In the genomic region with DNA sequence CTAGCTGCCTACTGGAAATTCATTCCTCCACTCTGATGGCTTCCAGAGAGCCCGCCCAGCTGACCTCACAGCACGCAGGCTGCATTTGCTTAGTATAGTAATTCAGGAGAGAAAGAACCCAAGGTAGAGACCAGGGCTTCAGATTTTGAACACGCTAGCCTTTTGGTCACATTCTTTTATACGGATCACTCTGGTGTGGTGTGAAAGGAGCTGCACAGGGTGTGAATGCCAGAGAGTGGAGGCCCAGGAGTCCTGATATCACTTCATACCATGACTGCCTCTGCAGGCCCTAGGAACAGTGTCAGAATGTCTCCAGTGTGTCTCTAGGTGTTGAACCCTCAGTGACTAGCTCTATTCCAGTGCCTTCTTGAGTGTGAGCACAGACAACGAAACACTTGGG, we compare ENCODE assay signal across 28 mouse cellular contexts.
DNase-seq lines count a peak whose midpoint lies in the region; ATAC-seq lines count a peak whose summit lies in the region.
"Had no signal": no experiment of that assay in that cellular context is flagged by ENCODE, and none has a peak within 500 bp of the region (broad histone marks: within the 10 kb centered on the region; RNA-seq: fewer than 3 reads in every experiment).

No protein-coding gene starts in this region.

- no peaks in the 10 kb centered on the region for H3K36me3 ChIP-seq in forebrain, embryonic 10.5 days (replicated peaks)
- H3K36me3 ChIP-seq in forebrain, embryonic 14.5 days (ENCODE audit: control insufficient read depth, insufficient read depth, low read length): no peaks in the 10 kb centered on the region
- no peaks in the 10 kb centered on the region for H3K36me3 ChIP-seq in kidney, embryonic 16.5 days (ENCODE audit: insufficient read depth, low read length)
- H3K36me3 ChIP-seq in neural tube, embryonic 13.5 days: no peaks in the 10 kb centered on the region
- no peaks in the 10 kb centered on the region for H3K36me3 ChIP-seq in neural tube, embryonic 15.5 days
- no peaks in the 10 kb centered on the region for H3K36me3 ChIP-seq in limb, embryonic 15.5 days
- H3K36me3 ChIP-seq: embryonic facial prominence, embryonic 12.5 days; forebrain, embryonic 15.5 days; heart, embryonic 13.5 days; liver, embryonic 13.5 days; stomach, embryonic 15.5 days had no signal

- no peak overlapping the region for H3K4me2 ChIP-seq in forebrain, embryonic 14.5 days (ENCODE audit: low read length)
- 0 out of 2 replicates have a peak overlapping the region, but pooled peaks have one; percentile 1 for H3K4me2 ChIP-seq in kidney, embryonic 16.5 days (replicated peaks; ENCODE audit: low read depth, low read length)
- H3K4me2 ChIP-seq in neural tube, embryonic 13.5 days: no peak overlapping the region
- no peak overlapping the region for H3K4me2 ChIP-seq in neural tube, embryonic 15.5 days
- H3K4me2 ChIP-seq in limb, embryonic 15.5 days: no peak overlapping the region
- H3K4me2 ChIP-seq: embryonic facial prominence, embryonic 12.5 days; forebrain, embryonic 15.5 days; heart, embryonic 13.5 days; liver, embryonic 13.5 days; stomach, embryonic 15.5 days had no signal

- H3K9ac ChIP-seq in forebrain, embryonic 14.5 days (ENCODE audit: low read length): no peak overlapping the region
- H3K9ac ChIP-seq in kidney, embryonic 16.5 days (replicated peaks; ENCODE audit: low read length): peak overlapping the region; percentile 27
- no peak overlapping the region for H3K9ac ChIP-seq in neural tube, embryonic 13.5 days
- no peak overlapping the region for H3K9ac ChIP-seq in neural tube, embryonic 15.5 days (replicated peaks)
- no peak overlapping the region for H3K9ac ChIP-seq in limb, embryonic 15.5 days
- H3K9ac ChIP-seq: embryonic facial prominence, embryonic 12.5 days; forebrain, embryonic 15.5 days; heart, embryonic 13.5 days; liver, embryonic 13.5 days; stomach, embryonic 15.5 days had no signal

- H3K27ac ChIP-seq in forebrain, embryonic 10.5 days: 0 out of 2 replicates have a peak overlapping the region, but pooled peaks have one; percentile 53
- no peak overlapping the region for H3K27ac ChIP-seq in forebrain, embryonic 14.5 days (ENCODE audit: low read depth, low read length)
- H3K27ac ChIP-seq in kidney, embryonic 16.5 days (ENCODE audit: low read length): peak overlapping the region; percentile 97
- H3K27ac ChIP-seq in neural tube, embryonic 13.5 days (replicated peaks): 0 out of 2 replicates have a peak overlapping the region, but pooled peaks have one; percentile 4
- no peak overlapping the region for H3K27ac ChIP-seq in neural tube, embryonic 15.5 days (replicated peaks)
- H3K27ac ChIP-seq in limb, embryonic 15.5 days: 0 out of 2 replicates have a peak overlapping the region, but pooled peaks have one; percentile 5
- H3K27ac ChIP-seq: forebrain, embryonic 15.5 days; heart, embryonic 13.5 days; liver, embryonic 13.5 days; stomach, embryonic 15.5 days had no signal

- no peak for DNase-seq in forebrain, embryonic 10.5 days (ENCODE audit: extremely low spot score, low spot score)
- no peak for DNase-seq in forebrain, embryonic 14.5 days (ENCODE audit: low spot score)
- no peak for DNase-seq in kidney, adult 9 months
- no peak for DNase-seq in right cerebral cortex, postnatal 10 days (ENCODE audit: low spot score in 2 of 2)
- DNase-seq: adrenal gland, postnatal 10 days; cerebellum, adult 8-10 months; cerebellum, postnatal 36 days; gastrocnemius, postnatal 25 days; heart, postnatal 10 days; kidney, adult 8-10 months; layer of hippocampus, adult 9-11 months; liver, embryonic 13.5 days; lung, adult 18-20 months; lung, postnatal 4 days; retina, postnatal 1 day; right cerebral cortex, postnatal 25 days had no signal

- peaks cover 56% of the 10 kb centered on the region for H3K27me3 ChIP-seq in forebrain, embryonic 10.5 days (ENCODE audit: poor library complexity, severe bottlenecking)
- H3K27me3 ChIP-seq in forebrain, embryonic 14.5 days (replicated peaks; ENCODE audit: control insufficient read depth, insufficient read depth, low read length): no peaks in the 10 kb centered on the region
- H3K27me3 ChIP-seq in kidney, embryonic 16.5 days (ENCODE audit: insufficient read depth, low read length): no peaks in the 10 kb centered on the region
- H3K27me3 ChIP-seq in neural tube, embryonic 13.5 days: no peaks in the 10 kb centered on the region
- no peaks in the 10 kb centered on the region for H3K27me3 ChIP-seq in neural tube, embryonic 15.5 days (replicated peaks)
- peaks cover 25% of the 10 kb centered on the region for H3K27me3 ChIP-seq in limb, embryonic 15.5 days
- H3K27me3 ChIP-seq: CH12.LX; embryonic facial prominence, embryonic 12.5 days; forebrain, embryonic 15.5 days; stomach, embryonic 15.5 days had no signal

- ATAC-seq in forebrain, embryonic 14.5 days: no peak
- no peak for ATAC-seq in kidney, embryonic 16.5 days (ENCODE audit: low FRiP score, low TSS enrichment)
- no peak for ATAC-seq in neural tube, embryonic 13.5 days (ENCODE audit: low read depth)
- no peak for ATAC-seq in neural tube, embryonic 15.5 days (ENCODE audit: low FRiP score)
- ATAC-seq in limb, embryonic 15.5 days (ENCODE audit: insufficient number of reproducible peaks, low FRiP score, low TSS enrichment, low read depth): no peak
- ATAC-seq: forebrain, embryonic 15.5 days; hindbrain, embryonic 16.5 days; lung, postnatal 0 days had no signal

- H3K9me3 ChIP-seq in forebrain, embryonic 10.5 days: no peaks in the 10 kb centered on the region
- no peaks in the 10 kb centered on the region for H3K9me3 ChIP-seq in forebrain, embryonic 14.5 days (replicated peaks; ENCODE audit: control insufficient read depth, low read length)
- no peaks in the 10 kb centered on the region for H3K9me3 ChIP-seq in kidney, embryonic 16.5 days (ENCODE audit: low read length)
- no peaks in the 10 kb centered on the region for H3K9me3 ChIP-seq in neural tube, embryonic 13.5 days
- H3K9me3 ChIP-seq in neural tube, embryonic 15.5 days (replicated peaks): no peaks in the 10 kb centered on the region
- no peaks in the 10 kb centered on the region for H3K9me3 ChIP-seq in limb, embryonic 15.5 days
- H3K9me3 ChIP-seq: embryonic facial prominence, embryonic 12.5 days; forebrain, embryonic 15.5 days; heart, embryonic 13.5 days; liver, embryonic 13.5 days; megakaryocyte, embryonic 14.5 days; stomach, embryonic 15.5 days had no signal

- H3K4me3 ChIP-seq in forebrain, embryonic 10.5 days: no peak overlapping the region
- H3K4me3 ChIP-seq in forebrain, embryonic 14.5 days (ENCODE audit: low read depth, low read length): no peak overlapping the region
- no peak overlapping the region for H3K4me3 ChIP-seq in kidney, embryonic 16.5 days (ENCODE audit: low read length)
- no peak overlapping the region for H3K4me3 ChIP-seq in neural tube, embryonic 13.5 days
- H3K4me3 ChIP-seq in neural tube, embryonic 15.5 days (replicated peaks): no peak overlapping the region
- H3K4me3 ChIP-seq in limb, embryonic 15.5 days: no peak overlapping the region
- H3K4me3 ChIP-seq: embryonic facial prominence, embryonic 12.5 days; forebrain, embryonic 15.5 days; heart, embryonic 13.5 days; liver, embryonic 13.5 days; megakaryocyte, embryonic 14.5 days; stomach, embryonic 15.5 days had no signal

- peaks cover 43% of the 10 kb centered on the region for H3K4me1 ChIP-seq in forebrain, embryonic 10.5 days
- peaks cover 25% of the 10 kb centered on the region for H3K4me1 ChIP-seq in forebrain, embryonic 14.5 days (ENCODE audit: control insufficient read depth, insufficient read depth, low read length)
- H3K4me1 ChIP-seq in kidney, embryonic 16.5 days (ENCODE audit: insufficient read depth, low read length): peaks cover 60% of the 10 kb centered on the region
- H3K4me1 ChIP-seq in neural tube, embryonic 13.5 days (replicated peaks): peaks cover 67% of the 10 kb centered on the region
- peaks cover 49% of the 10 kb centered on the region for H3K4me1 ChIP-seq in neural tube, embryonic 15.5 days
- peaks cover 34% of the 10 kb centered on the region for H3K4me1 ChIP-seq in limb, embryonic 15.5 days
- H3K4me1 ChIP-seq: liver, embryonic 13.5 days; stomach, embryonic 15.5 days had no signal

- WGBS in forebrain, embryonic 10.5 days: 93% methylated on average over 5 of the region's 5 CpGs
- 95% methylated on average over 5 of the region's 5 CpGs for WGBS in forebrain, embryonic 14.5 days
- 80% methylated on average over 5 of the region's 5 CpGs for WGBS in kidney, embryonic 16.5 days
- 92% methylated on average over 5 of the region's 5 CpGs for WGBS in neural tube, embryonic 13.5 days
- WGBS in neural tube, embryonic 15.5 days: 88% methylated on average over 5 of the region's 5 CpGs
- WGBS in limb, embryonic 15.5 days: 79% methylated on average over 5 of the region's 5 CpGs

Comparison
In these comparisons a context has a peak if more than half of its experiments do, and no peak if none do; other contexts are left out.
1. H3K27ac ChIP-seq: peak in forebrain, embryonic 10.5 days (single experiment), kidney, embryonic 16.5 days (single experiment), neural tube, embryonic 13.5 days (single experiment) and limb, embryonic 15.5 days (single experiment); none in forebrain, embryonic 14.5 days (single experiment) and neural tube, embryonic 15.5 days (single experiment).